Mouse (Mus musculus) bone marrow, adult 2 months (tissue): ENCODE results near the gene Xirp2.

Experiments used
- CTCF ChIP-seq: fragments of 200-500 bp; IDR thresholded peaks from 2 replicates; pipeline ENCODE4 v1.5.1; 2011; ENCODE audit warnings: low read length, control low read depth; ENCODE audit not compliant: control insufficient read depth, insufficient read depth
- POLR2A ChIP-seq: fragments of 200-500 bp; IDR thresholded peaks from 2 replicates; pipeline ENCODE4 v1.6.1; 2011; ENCODE audit warnings: low read depth, mild to moderate bottlenecking, control low read depth, low read length, borderline replicate concordance; ENCODE audit not compliant: control insufficient read depth

DNA sequence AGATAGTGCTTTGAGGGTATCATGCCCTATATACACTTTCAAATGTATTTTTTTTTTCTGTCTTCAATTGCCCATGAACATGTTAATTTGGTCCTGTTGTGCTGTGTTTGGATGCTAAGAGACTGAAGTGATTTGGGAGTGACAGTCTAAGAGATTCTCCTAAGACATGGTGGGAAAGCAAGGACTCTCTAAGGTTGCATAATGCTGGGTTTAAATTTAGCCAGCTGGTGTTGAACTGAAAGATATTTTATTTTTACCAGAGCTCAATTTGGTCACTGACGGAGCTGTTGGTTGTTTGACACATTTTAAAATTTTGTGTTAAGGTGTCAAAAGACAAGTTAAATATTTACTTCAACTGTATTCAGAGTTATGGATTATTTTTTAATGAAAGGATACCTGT, 970 bp downstream of the Xirp2 start:
- no peak for TF ChIP-seq CTCF
- no peak for TF ChIP-seq POLR2A
